Mouse (Mus musculus): ENCODE results near the gene Atp2b4. TPM values are rescaled to one million over a fixed set of nuclear protein-coding genes. Genes with fewer than 3 reads are reported as not detected.

The Atp2b4 gene
- polyA plus RNA-seq, 1 experiment from 2014 or later: 23.4 TPM

DNA sequence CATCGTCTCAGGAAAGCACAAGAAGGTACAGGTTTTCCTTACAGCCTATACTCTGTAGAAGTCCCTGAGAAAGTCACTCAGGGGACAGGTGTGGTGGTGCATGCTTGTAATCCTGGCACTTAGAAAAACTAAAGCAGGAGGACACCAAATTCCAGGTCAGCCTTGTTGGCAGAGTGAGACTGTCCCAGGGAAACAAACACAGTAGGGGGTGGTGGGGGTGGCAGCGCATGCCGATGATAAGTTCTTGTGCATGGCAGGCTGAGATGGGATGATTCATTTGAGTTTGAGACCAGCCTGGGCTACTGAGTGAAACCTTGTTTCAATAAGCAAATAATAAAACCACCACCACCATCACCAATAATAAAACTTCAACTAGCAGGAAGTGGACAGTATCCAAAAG is 49.2 kb downstream of the Atp2b4 start:
- H3K4me1 ChIP-seq (ENCODE audit: control insufficient read depth, insufficient read depth, low read length): peaks cover 8% of the 10 kb centered on the region
- no peak overlapping the region for H3K9ac ChIP-seq (ENCODE audit: low read depth, low read length)
- no peak overlapping the region for H3K27ac ChIP-seq (replicated peaks; ENCODE audit: low read depth, low read length)
- no peaks in the 10 kb centered on the region for H3K27me3 ChIP-seq (replicated peaks; ENCODE audit: control insufficient read depth, insufficient read depth, low read length)
- no peak overlapping the region for H3K4me3 ChIP-seq (ENCODE audit: low read depth, low read length)
- ATAC-seq (ENCODE audit: low read depth) (no peak), DNase-seq (ENCODE audit: low spot score) (no peak)
- H3K4me2 ChIP-seq (ENCODE audit: low read depth, low read length): no peak overlapping the region
- no peaks in the 10 kb centered on the region for H3K9me3 ChIP-seq (ENCODE audit: control insufficient read depth, low read length)
- no peaks in the 10 kb centered on the region for H3K36me3 ChIP-seq (ENCODE audit: control insufficient read depth, insufficient read depth, low read length)
- 85% methylated on average over 3 of the region's 3 CpGs for WGBS

DNA sequence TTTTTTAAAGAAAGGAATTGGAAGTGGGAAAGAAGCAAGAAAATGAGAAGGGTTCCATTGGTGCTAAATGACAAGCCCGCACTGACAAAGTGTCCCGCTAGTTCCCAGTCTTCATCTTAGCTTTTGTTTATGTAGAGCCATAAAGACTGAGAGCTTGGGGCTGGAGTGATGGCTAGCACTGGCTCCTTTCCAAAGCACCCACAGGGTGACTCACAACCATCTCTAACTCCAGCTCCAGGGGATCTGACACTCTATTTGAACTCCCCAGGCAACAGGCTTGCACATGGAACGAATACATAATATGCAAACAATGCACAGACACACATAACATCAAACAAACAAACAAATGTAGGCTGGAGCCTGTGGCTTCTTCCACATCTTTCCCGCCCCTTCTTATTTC is 50.9 kb downstream of the Atp2b4 start:
- no peak overlapping the region for H3K4me2 ChIP-seq (ENCODE audit: low read depth, low read length)
- H3K9ac ChIP-seq (ENCODE audit: low read depth, low read length): no peak overlapping the region
- no peak overlapping the region for H3K27ac ChIP-seq (replicated peaks; ENCODE audit: low read depth, low read length)
- H3K9me3 ChIP-seq (ENCODE audit: control insufficient read depth, low read length): no peaks in the 10 kb centered on the region
- ATAC-seq (ENCODE audit: low read depth) (no peak), DNase-seq (ENCODE audit: low spot score) (no peak)
- H3K4me3 ChIP-seq (ENCODE audit: low read depth, low read length): no peak overlapping the region
- H3K4me1 ChIP-seq (ENCODE audit: control insufficient read depth, insufficient read depth, low read length): peaks cover 23% of the 10 kb centered on the region
- H3K36me3 ChIP-seq (ENCODE audit: control insufficient read depth, insufficient read depth, low read length): no peaks in the 10 kb centered on the region
- no peaks in the 10 kb centered on the region for H3K27me3 ChIP-seq (replicated peaks; ENCODE audit: control insufficient read depth, insufficient read depth, low read length)
- 86% methylated on average over 4 of the region's 4 CpGs for WGBS

DNA sequence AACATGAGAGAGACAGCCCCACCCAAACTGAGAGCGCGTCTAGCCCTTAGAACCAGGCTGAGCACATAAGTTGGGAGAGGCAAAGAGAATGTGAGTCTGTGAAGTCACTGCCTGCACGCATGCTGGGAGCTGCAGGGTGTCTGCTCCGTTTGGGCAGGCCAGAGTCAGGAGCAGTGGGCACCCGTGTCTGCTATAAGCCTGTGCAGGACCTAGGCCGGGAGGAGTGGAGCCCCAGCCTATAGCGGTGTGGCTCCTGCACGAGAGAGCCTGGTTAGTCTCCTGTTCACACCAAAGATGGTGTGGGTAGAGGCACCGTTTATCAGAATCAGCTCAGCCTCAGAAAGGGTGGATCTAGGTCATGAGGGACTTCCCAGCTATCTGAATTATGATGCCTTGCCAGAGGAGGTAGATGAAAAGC is 55.8 kb downstream of the Atp2b4 start:
- ATAC-seq (ENCODE audit: low read depth) (peak; percentile 82), DNase-seq (ENCODE audit: low spot score) (no peak)
- H3K4me3 ChIP-seq (ENCODE audit: low read depth, low read length): no peak overlapping the region
- peaks cover 58% of the 10 kb centered on the region for H3K4me1 ChIP-seq (ENCODE audit: control insufficient read depth, insufficient read depth, low read length)
- 27% methylated on average over 9 of the region's 9 CpGs for WGBS
- H3K9me3 ChIP-seq (ENCODE audit: control insufficient read depth, low read length): no peaks in the 10 kb centered on the region
- H3K9ac ChIP-seq (ENCODE audit: low read depth, low read length): peak overlapping the region; percentile 2
- H3K4me2 ChIP-seq (ENCODE audit: low read depth, low read length): peak overlapping the region; percentile 25
- peak overlapping the region; percentile 86 for H3K27ac ChIP-seq (replicated peaks; ENCODE audit: low read depth, low read length)
- H3K36me3 ChIP-seq (ENCODE audit: control insufficient read depth, insufficient read depth, low read length): no peaks in the 10 kb centered on the region
- no peaks in the 10 kb centered on the region for H3K27me3 ChIP-seq (replicated peaks; ENCODE audit: control insufficient read depth, insufficient read depth, low read length)

DNA sequence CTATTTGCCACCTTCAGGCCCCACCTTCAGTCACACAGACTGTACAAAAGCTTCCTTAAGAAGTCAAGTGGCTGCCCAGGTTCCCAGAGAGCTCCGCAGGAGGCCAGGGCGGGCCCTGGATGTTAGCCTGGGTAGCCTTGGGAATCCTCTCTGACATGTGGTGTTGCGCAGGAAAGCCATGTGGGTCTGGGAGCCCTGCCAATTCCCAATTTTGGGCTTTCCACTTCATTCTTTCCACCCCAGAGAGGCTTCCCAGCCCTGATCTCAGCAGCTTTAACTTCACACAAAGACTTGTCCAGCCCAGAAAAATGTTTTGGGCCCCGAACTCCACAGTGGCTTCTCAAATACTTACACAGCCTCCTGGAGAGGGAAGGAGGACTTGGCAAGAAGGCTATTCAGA is 56.2 kb downstream of the Atp2b4 start:
- WGBS: 29% methylated on average over 4 of the region's 4 CpGs
- Histone ChIP-seq H3K4me1 (ENCODE audit: control insufficient read depth, insufficient read depth, low read length) (peaks cover 58% of the 10 kb centered on the region), H3K4me3 (ENCODE audit: low read depth, low read length) (no peak overlapping the region), H3K36me3 (ENCODE audit: control insufficient read depth, insufficient read depth, low read length) (0 out of 2 replicates have a peak, but pooled peaks cover under 1% of the 10 kb centered on the region), H3K9ac (ENCODE audit: low read depth, low read length) (peak overlapping the region; percentile 2; the same call in 1 of the 2 replicates), H3K27ac (replicated peaks; ENCODE audit: low read depth, low read length) (peak overlapping the region; percentile 86), H3K9me3 (ENCODE audit: control insufficient read depth, low read length) (no peaks in the 10 kb centered on the region), H3K27me3 (replicated peaks; ENCODE audit: control insufficient read depth, insufficient read depth, low read length) (no peaks in the 10 kb centered on the region), H3K4me2 (ENCODE audit: low read depth, low read length) (peak overlapping the region; percentile 25; the same call in 1 of the 2 replicates)
- DNase-seq (ENCODE audit: low spot score) (peak; percentile 96), ATAC-seq (ENCODE audit: low read depth) (peak; percentile 90)

DNA sequence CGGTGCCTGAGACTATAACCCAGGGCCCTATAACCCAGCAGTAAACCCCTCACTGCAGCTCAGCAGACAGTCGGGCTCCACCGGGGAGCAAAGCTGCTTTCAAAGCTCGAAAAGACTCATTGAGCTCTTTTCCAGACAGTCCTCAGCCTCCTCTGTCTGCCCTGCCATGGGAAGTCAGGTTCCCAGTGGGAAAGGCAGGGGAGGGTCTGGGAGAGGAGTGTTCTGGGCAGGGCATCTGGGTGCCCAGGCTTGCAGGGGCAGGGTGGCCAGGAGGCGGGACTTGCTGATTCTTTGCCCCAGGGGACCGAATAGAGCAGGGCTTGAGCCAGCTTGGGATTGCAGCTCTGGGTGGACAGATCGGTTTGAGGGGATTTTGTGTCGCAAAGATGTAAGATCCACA is 58.3 kb downstream of the Atp2b4 start:
- H3K9ac ChIP-seq (ENCODE audit: low read depth, low read length): 0 out of 2 replicates have a peak overlapping the region, but pooled peaks have one; percentile 5
- no peaks in the 10 kb centered on the region for H3K27me3 ChIP-seq (replicated peaks; ENCODE audit: control insufficient read depth, insufficient read depth, low read length)
- H3K4me3 ChIP-seq (ENCODE audit: low read depth, low read length): no peak overlapping the region
- WGBS: 26% methylated on average over 8 of the region's 8 CpGs
- peaks cover 50% of the 10 kb centered on the region for H3K4me1 ChIP-seq (ENCODE audit: control insufficient read depth, insufficient read depth, low read length)
- H3K36me3 ChIP-seq (ENCODE audit: control insufficient read depth, insufficient read depth, low read length): peaks cover 15% of the 10 kb centered on the region
- H3K4me2 ChIP-seq (ENCODE audit: low read depth, low read length): no peak overlapping the region
- H3K9me3 ChIP-seq (ENCODE audit: control insufficient read depth, low read length): no peaks in the 10 kb centered on the region
- H3K27ac ChIP-seq (replicated peaks; ENCODE audit: low read depth, low read length): peak overlapping the region; percentile 69
- ATAC-seq (ENCODE audit: low read depth) (0 out of 2 replicates have a peak, but pooled peaks have one; percentile 7), DNase-seq (ENCODE audit: low spot score) (peak; percentile 20)

DNA sequence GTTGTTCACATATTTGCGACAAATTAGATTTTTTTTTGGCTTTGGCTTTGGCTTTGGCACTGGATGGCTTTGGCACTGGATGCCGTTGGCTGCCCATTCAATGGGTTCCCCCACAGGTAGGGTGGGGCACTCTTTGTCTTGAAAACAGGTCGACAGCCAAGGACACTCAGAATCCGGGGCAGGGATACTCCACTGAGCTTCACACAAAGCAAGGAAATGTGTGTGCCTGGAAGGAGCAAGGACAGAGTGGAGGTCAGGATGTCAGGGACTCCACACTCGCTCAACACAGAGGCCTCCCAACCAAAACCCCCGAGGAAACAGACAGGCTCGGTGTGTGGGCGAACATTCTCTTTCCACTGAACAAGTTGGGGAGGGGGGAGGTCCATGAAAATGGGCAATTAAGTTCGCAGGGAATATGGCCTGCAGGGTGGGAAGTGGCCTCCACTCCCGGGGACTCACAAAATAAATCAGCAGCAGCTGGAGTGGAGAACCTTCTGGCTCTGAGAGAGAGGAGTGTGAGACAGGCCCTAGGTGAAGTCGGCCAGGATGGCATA is 58.9 kb downstream of the Atp2b4 start:
- Histone ChIP-seq H3K9me3 (ENCODE audit: control insufficient read depth, low read length) (no peaks in the 10 kb centered on the region), H3K9ac (ENCODE audit: low read depth, low read length) (0 out of 2 replicates have a peak overlapping the region, but pooled peaks have one; percentile 5), H3K36me3 (ENCODE audit: control insufficient read depth, insufficient read depth, low read length) (peaks cover 20% of the 10 kb centered on the region), H3K27ac (replicated peaks; ENCODE audit: low read depth, low read length) (peak overlapping the region; percentile 69), H3K27me3 (replicated peaks; ENCODE audit: control insufficient read depth, insufficient read depth, low read length) (no peaks in the 10 kb centered on the region), H3K4me2 (ENCODE audit: low read depth, low read length) (no peak overlapping the region), H3K4me1 (ENCODE audit: control insufficient read depth, insufficient read depth, low read length) (peaks cover 50% of the 10 kb centered on the region), H3K4me3 (ENCODE audit: low read depth, low read length) (no peak overlapping the region)
- ATAC-seq (ENCODE audit: low read depth): 0 out of 2 replicates have a peak, but pooled peaks have one; percentile 37
- peak; percentile 69 for DNase-seq (ENCODE audit: low spot score)
- WGBS: 23% methylated on average over 11 of the region's 11 CpGs

DNA sequence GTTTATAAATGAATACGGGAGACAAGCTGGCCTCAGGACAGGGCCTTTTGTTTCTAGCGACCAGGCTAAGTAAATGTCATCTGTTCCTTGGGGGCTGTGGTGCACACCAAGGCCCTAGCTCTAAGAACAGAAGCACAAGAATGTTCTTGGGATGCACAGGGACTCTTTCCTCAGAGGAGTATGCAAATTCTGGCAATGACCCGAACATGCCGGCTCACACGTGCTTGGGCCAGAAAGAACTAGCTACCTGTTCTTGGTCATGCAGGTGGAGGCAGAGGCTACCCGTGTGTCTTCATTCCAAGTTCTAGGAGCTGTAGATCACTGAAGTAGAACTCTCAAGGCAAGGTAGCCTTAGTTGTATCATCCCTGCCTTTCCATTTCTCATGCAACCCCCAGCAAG is 59.7 kb downstream of the Atp2b4 start:
- H3K4me3 ChIP-seq (ENCODE audit: low read depth, low read length): no peak overlapping the region
- H3K27ac ChIP-seq (replicated peaks; ENCODE audit: low read depth, low read length): no peak overlapping the region
- peaks cover 20% of the 10 kb centered on the region for H3K36me3 ChIP-seq (ENCODE audit: control insufficient read depth, insufficient read depth, low read length)
- H3K9me3 ChIP-seq (ENCODE audit: control insufficient read depth, low read length): no peaks in the 10 kb centered on the region
- H3K27me3 ChIP-seq (replicated peaks; ENCODE audit: control insufficient read depth, insufficient read depth, low read length): no peaks in the 10 kb centered on the region
- peaks cover 45% of the 10 kb centered on the region for H3K4me1 ChIP-seq (ENCODE audit: control insufficient read depth, insufficient read depth, low read length)
- ATAC-seq (ENCODE audit: low read depth) (no peak), DNase-seq (ENCODE audit: low spot score) (no peak)
- 77% methylated on average over 6 of the region's 6 CpGs for WGBS
- H3K9ac ChIP-seq (ENCODE audit: low read depth, low read length): no peak overlapping the region
- no peak overlapping the region for H3K4me2 ChIP-seq (ENCODE audit: low read depth, low read length)

DNA sequence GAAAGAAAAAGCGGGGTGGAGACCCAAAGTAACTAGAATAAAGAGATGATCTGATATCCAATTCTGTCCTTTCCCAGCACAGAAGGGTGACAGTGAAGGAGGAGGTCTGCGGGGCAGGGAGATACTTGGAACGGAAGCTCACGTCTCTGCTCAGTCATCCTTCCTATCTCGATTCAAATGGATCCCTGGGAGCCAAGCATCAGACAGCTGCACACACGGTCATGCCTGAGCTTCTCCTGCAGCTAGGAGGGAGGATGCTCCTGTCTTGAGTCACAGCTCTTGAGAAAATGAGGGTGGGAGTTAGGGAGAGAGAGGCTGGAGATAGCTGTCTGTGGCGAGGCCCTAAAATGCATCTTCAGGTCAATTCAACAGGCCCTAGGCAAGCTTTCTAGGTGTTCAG is 64.2 kb downstream of the Atp2b4 start:
- Histone ChIP-seq H3K4me2 (ENCODE audit: low read depth, low read length) (no peak overlapping the region), H3K27me3 (replicated peaks; ENCODE audit: control insufficient read depth, insufficient read depth, low read length) (no peaks in the 10 kb centered on the region), H3K4me3 (ENCODE audit: low read depth, low read length) (no peak overlapping the region), H3K4me1 (ENCODE audit: control insufficient read depth, insufficient read depth, low read length) (peaks cover 18% of the 10 kb centered on the region), H3K36me3 (ENCODE audit: control insufficient read depth, insufficient read depth, low read length) (peaks cover 37% of the 10 kb centered on the region), H3K9ac (ENCODE audit: low read depth, low read length) (no peak overlapping the region), H3K27ac (replicated peaks; ENCODE audit: low read depth, low read length) (no peak overlapping the region), H3K9me3 (ENCODE audit: control insufficient read depth, low read length) (no peaks in the 10 kb centered on the region)
- 69% methylated on average over 7 of the region's 7 CpGs for WGBS
- ATAC-seq (ENCODE audit: low read depth) (no peak), DNase-seq (ENCODE audit: low spot score) (no peak)

All from embryonic facial prominence, embryonic 14.5 days (tissue).